Mouse (Mus musculus) left cerebral cortex, adult 18-20 months (tissue): ENCODE results near the gene Bmf. TPM values are rescaled to one million over a fixed set of nuclear protein-coding genes. Genes with fewer than 3 reads are reported as not detected.
A peak's percentile ranks its signal among the peaks of the same experiment; 100 is the strongest.

Experiments used
- DNase-seq, 2 experiments: peaks; one replicate each; pipeline ENCODE4 v3.0.0; 2021 to 2022; ENCODE audit warnings: low spot score in 2 of 2, mixed read lengths in 1 of 2
- total RNA-seq, 2 experiments: library from RNA; stranded (reverse); gene quantifications; 2 replicates each; pipeline ENCODE4 v1.2.3; 2021

Gene Bmf
- total RNA-seq, 2 experiments from 2014 or later = 1.8 TPM

GRCm38 (mm10) chr2:118545242-118546103 is 4.0 kb downstream of the Bmf start:
- peak; percentile 90 to 92 for DNase-seq

- DNase-seq = peak; percentile 47 to 60
Measured at GRCm38 (mm10) chr2:118543893-118544799, 5.3 kb downstream of the Bmf start.

GRCm38 (mm10) chr2:118542971-118543573 is 6.4 kb downstream of the Bmf start:
- no peak for DNase-seq

- DNase-seq = no peak
Measured at GRCm38 (mm10) chr2:118541716-118542115, 7.8 kb downstream of the Bmf start.

- DNase-seq = peak in 1 of 2 experiments; percentile 21
Measured at GRCm38 (mm10) chr2:118540691-118541117, 8.8 kb downstream of the Bmf start.

GRCm38 (mm10) chr2:118539881-118540516 is 9.5 kb downstream of the Bmf start:
- no peak for DNase-seq

GRCm38 (mm10) chr2:118539040-118539439 is 10.4 kb downstream of the Bmf start:
- no peak for DNase-seq

GRCm38 (mm10) chr2:118537226-118537625 is 12.3 kb downstream of the Bmf start:
- no peak for DNase-seq

- no peak for DNase-seq
Measured at GRCm38 (mm10) chr2:118536553-118536952, 12.9 kb downstream of the Bmf start.

GRCm38 (mm10) chr2:118536111-118536510 is 13.4 kb downstream of the Bmf start:
- no peak for DNase-seq

- no peak for DNase-seq
Measured at GRCm38 (mm10) chr2:118533969-118534368, 15.5 kb downstream of the Bmf start.

GRCm38 (mm10) chr2:118532855-118533675 is 16.4 kb downstream of the Bmf start:
- no peak for DNase-seq

GRCm38 (mm10) chr2:118532401-118532800 is 17.1 kb downstream of the Bmf start:
- no peak for DNase-seq

- DNase-seq = no peak
Measured at GRCm38 (mm10) chr2:118529466-118530181, 19.9 kb downstream of the Bmf start.

GRCm38 (mm10) chr2:118526545-118526944 is 22.9 kb downstream of the Bmf start:
- DNase-seq = no peak

GRCm38 (mm10) chr2:118524811-118525210 is 24.7 kb downstream of the Bmf start:
- no peak for DNase-seq

GRCm38 (mm10) chr2:118523163-118523730 is 26.2 kb downstream of the Bmf start:
- no peak for DNase-seq

- DNase-seq = no peak
Measured at GRCm38 (mm10) chr2:118522265-118522664, 27.2 kb downstream of the Bmf start.
